Mouse (Mus musculus): ENCODE measurements at regions not wholly inside any gene's neighbourhood (a gene's known extent, or its start where the extent isn't known, plus 50 kb on each side); places are given as distances from the start of the nearest gene placed in this dataset.
"Not testable (repeated sequence)": the region's sequence is repeated elsewhere in the genome, so short reads cannot be mapped to it uniquely, and the experiment has no call there.

DNA sequence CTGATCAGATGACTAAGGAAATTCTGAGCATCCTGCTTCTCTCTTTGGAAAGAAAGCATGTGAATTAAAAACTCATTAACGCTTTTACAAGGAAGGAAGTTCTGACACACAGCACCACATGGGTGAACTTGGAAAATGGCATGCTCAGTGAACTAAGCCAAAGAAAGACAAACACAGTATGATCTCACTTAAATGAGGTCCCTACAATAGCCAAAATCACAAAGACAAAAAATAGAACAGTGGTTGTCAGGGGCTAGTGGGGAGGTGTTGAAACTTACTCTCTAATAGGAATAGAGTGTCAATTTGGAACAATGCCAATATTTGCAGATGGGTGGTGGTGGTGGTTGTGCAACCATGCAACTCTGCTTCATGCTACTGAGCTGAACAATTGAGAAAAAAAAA lies 172.7 kb upstream of the Prkcq start:
- DNase-seq, result no peak

- DNase-seq, result no peak
Observed at GRCm38 (mm10) chr2:11005806-11006205, 166.1 kb upstream of the Prkcq start.

DNA sequence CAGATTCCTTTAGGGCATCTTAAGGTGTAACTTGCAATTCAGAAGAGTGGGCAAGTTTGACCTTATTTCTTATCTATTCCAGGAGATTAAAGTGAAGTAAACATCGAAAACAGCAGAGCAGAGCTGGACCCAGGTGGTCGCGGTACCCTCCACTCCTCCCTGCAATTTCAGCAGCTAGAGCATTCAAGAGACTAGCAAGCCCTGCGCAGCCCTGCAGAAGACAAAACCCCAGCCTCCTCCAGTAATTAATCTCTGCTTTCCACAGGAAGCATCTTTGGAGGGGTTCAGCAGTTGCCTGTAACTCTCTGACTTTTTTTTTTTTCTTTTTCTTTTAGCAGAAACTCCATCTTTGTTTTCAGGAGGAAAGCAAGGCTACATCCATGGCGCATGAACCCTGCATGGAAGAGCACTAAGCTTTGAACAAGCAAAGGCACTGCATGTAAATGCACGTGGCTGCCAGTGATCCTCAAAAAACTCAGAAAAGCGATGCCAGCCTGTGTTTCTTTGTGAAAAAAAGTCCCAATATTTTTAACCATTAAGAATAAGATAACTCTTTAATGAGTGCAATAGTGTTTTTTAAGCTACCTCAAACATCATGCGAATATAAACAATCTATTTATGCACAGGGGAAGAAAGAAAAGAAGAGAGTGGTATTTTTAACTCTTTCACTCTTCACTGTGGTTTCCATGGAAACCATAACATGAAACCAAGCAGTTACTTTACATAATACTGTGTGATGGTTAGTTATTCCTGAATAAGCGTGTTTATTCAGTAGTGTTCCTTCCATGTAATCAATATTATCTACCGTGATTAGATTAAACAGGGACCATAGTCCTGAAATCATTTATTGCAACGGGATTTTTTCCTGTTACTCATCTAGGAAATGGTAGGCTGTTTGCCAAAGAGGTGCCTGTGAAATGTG lies 160.6 kb upstream of the Prkcq start:
- DNase-seq, result no peak

- no peak for DNase-seq
Observed at GRCm38 (mm10) chr2:11012312-11012860, 159.5 kb upstream of the Prkcq start.

DNA sequence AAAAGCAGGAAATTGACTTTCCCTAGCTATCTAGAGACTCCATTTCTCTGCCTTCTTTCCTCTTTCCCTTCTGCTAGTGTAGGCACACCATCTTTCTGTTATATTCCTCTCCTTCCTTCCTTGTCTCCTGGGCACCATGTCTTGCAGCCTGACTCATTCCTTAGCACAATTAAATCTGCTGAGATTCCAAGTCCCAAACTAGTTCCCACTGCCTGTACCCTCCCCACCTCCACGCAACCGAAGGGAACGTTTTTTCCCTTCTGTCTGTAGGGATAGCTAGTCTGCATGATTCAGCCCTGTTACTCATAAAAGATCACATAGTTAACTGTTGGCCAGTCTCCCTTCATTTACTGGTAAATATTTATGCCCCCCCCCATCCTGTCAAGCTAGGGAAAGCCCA lies 158.8 kb upstream of the Prkcq start:
- DNase-seq, result no peak

GRCm38 (mm10) chr2:11016446-11016845 lies 155.5 kb upstream of the Prkcq start:
- no peak for DNase-seq

DNA sequence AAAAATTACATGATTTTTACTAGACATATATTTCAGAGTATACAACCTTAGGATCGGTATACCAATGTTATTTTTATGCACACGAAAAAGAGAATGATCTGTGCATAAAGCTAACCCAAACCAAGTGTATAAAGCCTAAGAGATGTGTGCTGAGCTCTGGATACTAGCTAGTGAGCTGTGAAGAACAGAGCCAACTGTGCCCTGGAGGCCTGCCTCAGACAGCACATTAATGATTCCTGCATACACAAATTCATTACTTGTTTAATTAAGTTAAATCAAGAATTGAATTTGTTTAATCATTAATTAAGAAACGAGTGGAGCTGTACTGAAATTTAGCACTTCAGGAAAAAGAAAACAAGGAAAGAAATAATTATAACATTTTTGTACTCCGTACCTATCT lies 139.0 kb upstream of the Prkcq start:
- DNase-seq, result no peak

DNA sequence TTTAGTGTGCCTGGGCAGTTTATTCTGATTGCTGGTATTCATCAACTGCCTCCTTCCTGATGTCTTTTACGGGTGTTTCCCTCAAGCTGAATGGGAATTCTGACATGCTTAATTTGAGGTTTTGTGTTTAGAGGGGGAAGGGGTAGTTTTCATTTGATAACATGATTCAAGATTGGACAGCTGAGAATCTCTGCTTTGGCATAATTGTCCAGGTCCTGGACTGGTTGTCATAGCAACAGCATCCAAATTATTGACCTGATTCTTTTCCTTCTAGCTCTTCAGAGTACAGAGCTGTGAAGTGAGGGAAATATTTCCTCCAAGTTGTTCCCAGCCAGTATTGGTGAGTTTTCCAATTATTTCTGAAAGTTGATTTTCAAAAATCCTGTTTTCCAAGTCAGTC lies 137.7 kb upstream of the Prkcq start:
- DNase-seq, result no peak

DNA sequence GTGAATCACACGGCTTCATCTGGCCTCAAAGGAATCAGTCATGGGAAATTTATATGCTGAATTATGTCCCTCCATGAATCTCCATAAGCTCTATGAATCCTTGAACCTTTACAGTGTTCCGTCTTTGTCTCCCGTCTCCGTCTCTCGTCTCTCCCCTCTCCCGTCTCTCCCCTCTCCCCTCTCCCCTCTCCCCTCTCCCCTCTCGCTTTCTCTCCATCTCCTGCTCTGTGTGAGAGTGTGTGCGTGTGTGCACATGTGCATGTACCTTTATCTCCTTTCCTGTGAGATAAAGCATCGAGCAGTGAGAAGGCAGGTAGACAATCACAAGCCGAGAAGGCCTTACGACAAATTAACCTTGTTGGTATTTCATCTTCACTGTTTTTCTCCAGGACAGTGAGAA lies 134.6 kb upstream of the Prkcq start:
- no peak for DNase-seq

GRCm38 (mm10) chr2:11038440-11038839 lies 133.5 kb upstream of the Prkcq start:
- DNase-seq, result no peak

GRCm38 (mm10) chr2:11040005-11040404 lies 131.9 kb upstream of the Prkcq start:
- no peak for DNase-seq

- no peak for DNase-seq
Observed at GRCm38 (mm10) chr2:11044727-11045274, 127.1 kb upstream of the Prkcq start.

GRCm38 (mm10) chr2:11051621-11052020 lies 120.3 kb upstream of the Prkcq start:
- no peak for DNase-seq

- no peak for DNase-seq
Observed at GRCm38 (mm10) chr2:11059731-11060425, 112.0 kb upstream of the Prkcq start.

GRCm38 (mm10) chr2:11067384-11067783 lies 104.5 kb upstream of the Prkcq start:
- DNase-seq, result no peak

GRCm38 (mm10) chr2:11083536-11083935 lies 88.4 kb upstream of the Prkcq start:
- DNase-seq, result no peak

GRCm38 (mm10) chr2:11086996-11087395 lies 84.9 kb upstream of the Prkcq start:
- no peak for DNase-seq

- DNase-seq, result not testable (repeated sequence)
Observed at GRCm38 (mm10) chr2:11099834-11100622, 71.9 kb upstream of the Prkcq start.

DNA sequence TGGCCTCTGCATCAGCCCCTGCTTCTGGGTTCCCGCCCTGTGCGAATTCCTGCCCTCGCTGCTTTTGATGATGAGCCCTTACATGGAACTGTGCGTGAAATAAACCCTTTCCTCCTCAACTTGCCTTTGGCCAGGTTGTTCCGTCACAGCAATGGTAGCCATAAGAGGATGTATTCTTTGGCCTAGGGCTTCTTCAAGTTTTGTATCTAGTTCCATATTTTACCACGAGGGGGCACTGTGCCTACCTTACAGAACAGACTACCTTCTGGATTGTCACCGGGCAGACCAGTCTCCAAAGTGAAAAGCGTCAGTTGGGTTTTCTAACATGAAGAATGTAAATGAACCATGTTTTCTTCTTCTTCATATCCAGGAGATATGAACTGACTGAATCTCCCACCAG lies 58.7 kb upstream of the Prkcq start:
- no peak for DNase-seq

GRCm38 (mm10) chr2:11118625-11119024 lies 53.3 kb upstream of the Prkcq start:
- DNase-seq, result no peak

DNA sequence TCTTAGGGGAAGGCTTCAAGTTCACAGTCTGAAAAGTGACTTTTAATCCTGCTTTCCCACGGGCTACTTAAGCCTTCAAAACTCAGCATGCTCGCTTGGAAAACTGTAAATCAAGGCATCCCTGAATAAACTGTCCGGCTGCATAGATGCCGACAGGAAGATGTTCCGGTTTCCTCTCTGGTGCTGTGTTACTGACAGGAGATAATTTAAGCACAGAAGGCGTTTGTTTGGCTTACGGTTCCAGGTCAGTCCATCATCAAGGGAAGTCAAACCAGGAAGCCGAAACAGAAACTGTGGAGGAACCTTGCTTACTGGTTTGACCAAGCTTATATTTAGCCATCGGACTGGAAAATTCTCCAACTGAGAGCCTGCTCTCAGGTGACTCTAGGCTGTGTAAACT lies 52.6 kb upstream of the Prkcq start:
- no peak for DNase-seq

Data from cerebellum, adult 11-12 months (tissue).